ENCODE assay signal across 10 mouse cellular contexts in genomic region chr2:170288787-170289186, GRCm38 (mm10).
DNase-seq lines count a peak whose midpoint lies in the region; ATAC-seq and TF ChIP-seq lines count a peak whose summit lies in the region.
"Had no signal": no experiment of that assay in that cellular context is flagged by ENCODE, and none has a peak within 500 bp of the region (broad histone marks: within the 10 kb centered on the region; RNA-seq: fewer than 3 reads in every experiment).

No protein-coding gene starts in this region.

- no peak for DNase-seq in kidney, postnatal 0 days (ENCODE audit: low spot score)
- no peak for DNase-seq in kidney, adult 2 months
- no peak for DNase-seq in hindbrain, embryonic 14.5 days (ENCODE audit: low spot score)
- no peak for DNase-seq in gastrocnemius, adult 18-20 months (ENCODE audit: low spot score)
- DNase-seq in thymus, postnatal 10 days (ENCODE audit: low spot score in 2 of 2): no peak
- DNase-seq: gastrocnemius, postnatal 25 days had no signal

- WGBS in kidney, postnatal 0 days: 65% methylated on average over 7 of the region's 7 CpGs
- WGBS in kidney, adult 2 months: 77% methylated on average over 7 of the region's 7 CpGs
- WGBS in embryonic facial prominence, embryonic 13.5 days: 80% methylated on average over 7 of the region's 7 CpGs
- 52% methylated on average over 7 of the region's 7 CpGs for WGBS in hindbrain, embryonic 14.5 days
- WGBS in midbrain, embryonic 16.5 days: 44% methylated on average over 7 of the region's 7 CpGs

- no peak overlapping the region for H3K4me3 ChIP-seq in kidney, postnatal 0 days (replicated peaks; ENCODE audit: low read depth, low read length)
- no peak overlapping the region for H3K4me3 ChIP-seq in kidney, adult 2 months (ENCODE audit: insufficient read depth, low read depth, low read length)
- no peak overlapping the region for H3K4me3 ChIP-seq in embryonic facial prominence, embryonic 13.5 days
- H3K4me3 ChIP-seq in hindbrain, embryonic 14.5 days (replicated peaks; ENCODE audit: low read length): no peak overlapping the region
- no peak overlapping the region for H3K4me3 ChIP-seq in midbrain, embryonic 16.5 days (ENCODE audit: low read depth, low read length)

- no peak for TF ChIP-seq POLR2A in kidney, adult 2 months (IDR thresholded peaks at IDR 0.05; ENCODE audit: low read depth, low read length)

- peaks cover 19% of the 10 kb centered on the region for H3K4me1 ChIP-seq in kidney, postnatal 0 days (replicated peaks; ENCODE audit: insufficient read depth, low read length)
- H3K4me1 ChIP-seq in kidney, adult 2 months (ENCODE audit: control insufficient read depth, insufficient read depth, low read length): no peaks in the 10 kb centered on the region; the same call in 1 of the 2 replicates
- H3K4me1 ChIP-seq in embryonic facial prominence, embryonic 13.5 days: peaks cover 54% of the 10 kb centered on the region
- peaks cover 21% of the 10 kb centered on the region for H3K4me1 ChIP-seq in hindbrain, embryonic 14.5 days (replicated peaks; ENCODE audit: control insufficient read depth, insufficient read depth, low read length)
- H3K4me1 ChIP-seq in midbrain, embryonic 16.5 days (ENCODE audit: control insufficient read depth, insufficient read depth, low read length): peaks cover 18% of the 10 kb centered on the region

- H3K36me3 ChIP-seq in kidney, postnatal 0 days (ENCODE audit: insufficient read depth, low read length): no peaks in the 10 kb centered on the region
- no peaks in the 10 kb centered on the region for H3K36me3 ChIP-seq in kidney, adult 2 months (ENCODE audit: control insufficient read depth, insufficient read depth, low read length)
- H3K36me3 ChIP-seq in embryonic facial prominence, embryonic 13.5 days: no peaks in the 10 kb centered on the region
- H3K36me3 ChIP-seq in hindbrain, embryonic 14.5 days (replicated peaks; ENCODE audit: control insufficient read depth, insufficient read depth): no peaks in the 10 kb centered on the region
- no peaks in the 10 kb centered on the region for H3K36me3 ChIP-seq in midbrain, embryonic 16.5 days (ENCODE audit: control insufficient read depth, insufficient read depth, low read length)

- no peaks in the 10 kb centered on the region for H3K9me3 ChIP-seq in kidney, postnatal 0 days (replicated peaks; ENCODE audit: low read length)
- no peaks in the 10 kb centered on the region for H3K9me3 ChIP-seq in embryonic facial prominence, embryonic 13.5 days
- H3K9me3 ChIP-seq in hindbrain, embryonic 14.5 days (ENCODE audit: control insufficient read depth, low read length): no peaks in the 10 kb centered on the region
- no peaks in the 10 kb centered on the region for H3K9me3 ChIP-seq in midbrain, embryonic 16.5 days (replicated peaks; ENCODE audit: control insufficient read depth, low read length, poor library complexity, severe bottlenecking)

- H3K9ac ChIP-seq in kidney, postnatal 0 days (ENCODE audit: low read depth, low read length): no peak overlapping the region
- H3K9ac ChIP-seq in embryonic facial prominence, embryonic 13.5 days: no peak overlapping the region
- no peak overlapping the region for H3K9ac ChIP-seq in hindbrain, embryonic 14.5 days
- H3K9ac ChIP-seq in midbrain, embryonic 16.5 days (ENCODE audit: low read depth, low read length): no peak overlapping the region

- H3K27me3 ChIP-seq in kidney, postnatal 0 days (ENCODE audit: insufficient read depth, low read length): no peaks in the 10 kb centered on the region
- no peaks in the 10 kb centered on the region for H3K27me3 ChIP-seq in kidney, adult 2 months (replicated peaks; ENCODE audit: control insufficient read depth, insufficient read depth, low read length)
- H3K27me3 ChIP-seq in embryonic facial prominence, embryonic 13.5 days: no peaks in the 10 kb centered on the region
- H3K27me3 ChIP-seq in hindbrain, embryonic 14.5 days (ENCODE audit: control insufficient read depth, insufficient read depth, low read length): peaks cover 11% of the 10 kb centered on the region; the same call in 1 of the 2 replicates
- H3K27me3 ChIP-seq in midbrain, embryonic 16.5 days (ENCODE audit: control insufficient read depth, insufficient read depth, low read depth, low read length): no peaks in the 10 kb centered on the region

- 0 out of 2 replicates have a peak overlapping the region, but pooled peaks have one; percentile 3 for H3K27ac ChIP-seq in kidney, postnatal 0 days
- H3K27ac ChIP-seq in kidney, adult 2 months (ENCODE audit: insufficient read depth, low read depth, low read length): no peak overlapping the region
- H3K27ac ChIP-seq in embryonic facial prominence, embryonic 13.5 days: peak overlapping the region; percentile 63
- H3K27ac ChIP-seq in hindbrain, embryonic 14.5 days: peak overlapping the region; percentile 75
- H3K27ac ChIP-seq in midbrain, embryonic 16.5 days (ENCODE audit: low read length): peak overlapping the region; percentile 20
- H3K27ac ChIP-seq: macrophage had no signal

- no peak for ATAC-seq in kidney, postnatal 0 days (replicated peaks; ENCODE audit: low FRiP score, low read depth)
- no peak for ATAC-seq in embryonic facial prominence, embryonic 13.5 days (ENCODE audit: insufficient number of reproducible peaks, insufficient read depth, low FRiP score, low TSS enrichment, low read depth)
- ATAC-seq in hindbrain, embryonic 14.5 days (ENCODE audit: low FRiP score): no peak
- ATAC-seq in midbrain, embryonic 16.5 days: no peak
- ATAC-seq: intestine, postnatal 0 days had no signal

- no peak overlapping the region for H3K4me2 ChIP-seq in kidney, postnatal 0 days (ENCODE audit: low read length)
- 0 out of 2 replicates have a peak overlapping the region, but pooled peaks have one; percentile 79 for H3K4me2 ChIP-seq in embryonic facial prominence, embryonic 13.5 days
- no peak overlapping the region; the same call in 1 of the 2 replicates for H3K4me2 ChIP-seq in hindbrain, embryonic 14.5 days (replicated peaks)
- H3K4me2 ChIP-seq in midbrain, embryonic 16.5 days (ENCODE audit: low read length): no peak overlapping the region

- TF ChIP-seq CTCF in kidney, postnatal 0 days (IDR thresholded peaks at IDR 0.05; ENCODE audit: low read depth): no peak
- no peak for TF ChIP-seq CTCF in kidney, adult 2 months (conservative IDR thresholded peaks at IDR 0.05; ENCODE audit: insufficient read depth, insufficient read length, low read depth, low read length)
